Mouse (Mus musculus): Measurements from ENCODE around the gene Abcc5. TPM values are rescaled to one million over a fixed set of nuclear protein-coding genes. Genes with fewer than 3 reads are reported as not detected.
A peak's percentile ranks its signal among the peaks of the same experiment; 100 is the strongest.

Abcc5 gene
- polyA plus RNA-seq, 1 experiment from 2014 or later, result 65.8 TPM

DNA sequence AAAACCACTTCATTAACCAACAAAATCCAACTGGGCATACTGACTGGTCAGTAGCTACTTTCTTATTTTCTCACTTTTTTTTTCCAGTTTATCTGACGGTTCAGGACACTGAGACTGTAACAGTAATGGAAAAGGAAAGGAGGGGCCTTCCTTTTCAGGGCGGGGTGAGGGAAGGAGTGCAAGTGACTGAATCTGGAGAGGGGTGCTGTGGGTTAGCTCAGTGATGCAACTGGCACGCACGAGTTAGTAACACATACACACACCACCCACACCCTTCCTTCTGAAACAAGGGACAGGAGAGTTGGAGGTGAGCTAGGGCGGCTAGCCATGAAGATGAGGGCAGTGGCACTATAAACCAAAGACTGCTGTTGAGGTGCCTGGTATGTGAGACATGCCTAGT lies 102.3 kb downstream of the Abcc5 start:
- Histone ChIP-seq H3K36me3 (peaks cover 6% of the 10 kb centered on the region; the same call in 1 of the 2 replicates), H3K27me3 (ENCODE audit: insufficient read depth, poor library complexity, severe bottlenecking) (no peaks in the 10 kb centered on the region), H3K4me3 (no peak overlapping the region), H3K27ac (no peak overlapping the region), H3K9me3 (no peaks in the 10 kb centered on the region), H3K4me1 (replicated peaks) (no peaks in the 10 kb centered on the region)
- 80% methylated on average over 5 of the region's 5 CpGs for WGBS
- DNase-seq (ENCODE audit: low spot score), result no peak

- 85% methylated on average over 4 of the region's 4 CpGs for WGBS
- Histone ChIP-seq H3K27ac (no peak overlapping the region), H3K4me1 (replicated peaks) (no peaks in the 10 kb centered on the region), H3K9me3 (no peaks in the 10 kb centered on the region), H3K27me3 (ENCODE audit: insufficient read depth, poor library complexity, severe bottlenecking) (no peaks in the 10 kb centered on the region), H3K36me3 (no peaks in the 10 kb centered on the region), H3K4me3 (no peak overlapping the region)
- DNase-seq (ENCODE audit: low spot score), result no peak
These were observed 103.9 kb downstream of the Abcc5 start for GRCm38 (mm10) chr16:20322274-20322673.

DNA sequence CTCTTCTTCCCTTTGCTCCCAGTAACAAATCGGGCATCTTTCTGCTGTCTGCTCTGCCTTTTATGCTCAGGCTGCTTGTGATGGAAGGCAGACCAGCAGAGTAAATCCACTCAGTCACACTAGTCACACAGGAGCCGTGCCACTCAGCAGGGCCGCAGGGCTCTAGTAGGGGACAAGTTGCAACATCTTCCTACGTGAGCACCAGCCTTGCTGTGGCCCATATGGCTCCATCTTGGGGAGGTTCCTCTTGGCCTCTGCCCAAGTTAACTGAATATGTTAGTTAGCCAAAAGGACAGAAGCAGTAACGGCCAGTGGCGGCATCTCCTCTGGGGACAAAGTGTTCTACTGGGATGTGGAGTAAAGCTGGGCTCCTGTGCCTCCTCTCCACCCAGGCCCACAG lies 109.4 kb downstream of the Abcc5 start:
- no peaks in the 10 kb centered on the region for H3K9me3 ChIP-seq
- no peak for DNase-seq (ENCODE audit: low spot score)
- no peak overlapping the region for H3K27ac ChIP-seq
- H3K36me3 ChIP-seq, result no peaks in the 10 kb centered on the region
- H3K27me3 ChIP-seq (ENCODE audit: insufficient read depth, poor library complexity, severe bottlenecking), result no peaks in the 10 kb centered on the region
- H3K4me1 ChIP-seq (replicated peaks), result no peaks in the 10 kb centered on the region; the same call in 1 of the 2 replicates
- no peak overlapping the region for H3K4me3 ChIP-seq
- 90% methylated on average over 6 of the region's 6 CpGs for WGBS

DNA sequence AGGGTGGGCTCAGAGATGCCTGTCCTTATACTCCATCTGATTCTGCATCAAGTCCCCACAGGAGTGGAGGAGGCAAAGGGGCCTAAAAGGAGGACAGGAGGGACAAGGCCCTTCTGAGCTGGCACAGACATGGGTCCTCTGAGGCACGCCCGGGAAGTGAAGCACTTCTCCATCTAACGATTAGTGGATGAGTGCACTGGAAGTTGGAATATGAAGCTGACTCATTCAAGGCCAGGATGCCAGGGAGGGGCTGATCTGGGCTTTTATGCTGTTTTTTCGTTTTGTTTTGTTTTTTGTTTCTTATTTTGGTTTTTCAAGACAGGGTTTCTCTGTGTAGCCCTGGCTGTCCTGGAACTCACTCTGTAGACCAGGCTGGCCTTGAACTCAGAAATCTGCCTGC lies 110.9 kb downstream of the Abcc5 start:
- Histone ChIP-seq H3K27ac (no peak overlapping the region), H3K4me1 (replicated peaks) (no peaks in the 10 kb centered on the region; the same call in 1 of the 2 replicates), H3K36me3 (no peaks in the 10 kb centered on the region), H3K4me3 (no peak overlapping the region), H3K9me3 (no peaks in the 10 kb centered on the region), H3K27me3 (ENCODE audit: insufficient read depth, poor library complexity, severe bottlenecking) (no peaks in the 10 kb centered on the region)
- 89% methylated on average over 4 of the region's 4 CpGs for WGBS
- no peak for DNase-seq (ENCODE audit: low spot score)

- no peak for DNase-seq (ENCODE audit: low spot score)
- no peak overlapping the region for H3K27ac ChIP-seq
- H3K4me1 ChIP-seq (replicated peaks), result no peaks in the 10 kb centered on the region; the same call in 1 of the 2 replicates
- WGBS, result 76% methylated on average over 14 of the region's 14 CpGs
- H3K36me3 ChIP-seq, result no peaks in the 10 kb centered on the region
- no peak overlapping the region for H3K4me3 ChIP-seq
- H3K9me3 ChIP-seq, result no peaks in the 10 kb centered on the region
- no peaks in the 10 kb centered on the region for H3K27me3 ChIP-seq (ENCODE audit: insufficient read depth, poor library complexity, severe bottlenecking)
These were observed 113.9 kb downstream of the Abcc5 start for GRCm38 (mm10) chr16:20312272-20312671.

DNA sequence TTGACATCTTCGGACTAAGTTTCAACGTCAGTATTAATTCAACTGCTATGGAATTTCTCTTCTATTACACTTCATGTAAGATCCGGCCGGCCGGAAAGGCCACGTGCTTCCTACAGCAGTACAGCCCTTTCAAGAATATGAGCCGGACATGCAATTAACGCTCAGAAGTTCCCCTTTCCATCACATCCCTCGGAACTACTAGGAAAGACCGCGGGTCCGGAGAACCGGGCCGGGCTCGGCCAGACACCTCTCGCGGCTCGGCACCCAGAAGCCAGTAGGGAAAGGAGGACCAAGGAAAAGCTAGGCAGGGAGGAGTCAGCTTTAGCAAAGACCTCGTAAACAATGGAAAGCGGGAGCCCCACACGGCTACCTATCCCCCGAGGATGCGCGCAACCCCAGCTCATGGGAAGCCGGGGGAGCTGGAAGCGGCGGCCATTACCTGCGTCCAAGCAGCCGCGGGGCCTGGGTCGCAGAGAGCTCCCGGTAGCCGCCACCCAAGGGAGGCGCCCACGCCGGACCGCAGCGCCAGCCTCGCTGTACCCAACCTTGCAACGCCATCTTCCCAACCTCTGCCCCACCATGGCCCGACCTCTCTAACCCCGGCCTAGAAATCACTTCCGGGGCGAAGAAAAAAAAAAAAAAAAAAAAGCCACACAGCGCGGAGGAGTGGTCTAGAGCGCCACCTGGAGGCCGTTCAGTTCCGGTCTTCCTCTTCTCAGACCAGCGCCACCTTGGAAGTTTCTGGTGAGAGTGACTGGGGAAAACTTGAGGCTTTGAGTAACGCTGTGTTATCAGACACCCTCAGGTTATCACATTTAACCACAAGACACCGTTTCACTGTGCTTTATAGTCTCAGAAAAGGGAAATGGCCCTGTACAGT lies 124.2 kb downstream of the Abcc5 start, which contains the start of gene Parl:
Gene Parl, minus strand, starts transcription at position 618 of the 880 bp plus-strand sequence.
- Histone ChIP-seq H3K4me3 (peak within 1 kb of the TSS; percentile 89), H3K36me3 (peaks cover 19% of the 10 kb centered on the region), H3K4me1 (replicated peaks) (peaks cover 19% of the 10 kb centered on the region), H3K27ac (peak within 1 kb of the TSS; percentile 95), H3K27me3 (ENCODE audit: insufficient read depth, poor library complexity, severe bottlenecking) (no peaks in the 10 kb centered on the region), H3K9me3 (no peaks in the 10 kb centered on the region)
- peak; percentile 88 for DNase-seq (ENCODE audit: low spot score)
- under 1% methylated on average over 52 of the region's 52 CpGs for WGBS

- DNase-seq (ENCODE audit: low spot score), result no peak
- no peaks in the 10 kb centered on the region for H3K9me3 ChIP-seq
- WGBS, result 93% methylated on average over 2 of the region's 2 CpGs
- H3K27me3 ChIP-seq (ENCODE audit: insufficient read depth, poor library complexity, severe bottlenecking), result no peaks in the 10 kb centered on the region
- H3K36me3 ChIP-seq, result peaks cover 38% of the 10 kb centered on the region
- peaks cover 19% of the 10 kb centered on the region for H3K4me1 ChIP-seq (replicated peaks)
- H3K4me3 ChIP-seq, result peak overlapping the region; percentile 89; the same call in 1 of the 2 replicates
- H3K27ac ChIP-seq, result no peak overlapping the region
These were observed 126.1 kb downstream of the Abcc5 start for GRCm38 (mm10) chr16:20300076-20300475.

Other genes with a start within 250 kb of the Abcc5 start
- 1.2 TPM in 2 replicates for gene Map6d1, start 185.0 kb downstream of the Abcc5 start, polyA plus RNA-seq (2016; fragmentation: Nextera tagmentation; extraction: Ambion mirVana)
- gene Parl, start 124.0 kb downstream of the Abcc5 start, polyA plus RNA-seq (2016; fragmentation: Nextera tagmentation; extraction: Ambion mirVana), result 118 and 133 TPM in 2 replicates
- not detected in 2 replicates for gene Cyp2ab1, start 101.0 kb downstream of the Abcc5 start, polyA plus RNA-seq (2016; fragmentation: Nextera tagmentation; extraction: Ambion mirVana)
- gene Eif2b5, start 72.4 kb upstream of the Abcc5 start, polyA plus RNA-seq (2016; fragmentation: Nextera tagmentation; extraction: Ambion mirVana), result 150 and 153 TPM in 2 replicates
- 32.6 and 51.1 TPM in 2 replicates for gene Dvl3, start 90.6 kb upstream of the Abcc5 start, polyA plus RNA-seq (2016; fragmentation: Nextera tagmentation; extraction: Ambion mirVana)
- 705 and 825 TPM in 2 replicates for gene Ap2m1, start 109.1 kb upstream of the Abcc5 start, polyA plus RNA-seq (2016; fragmentation: Nextera tagmentation; extraction: Ambion mirVana)
- 59.4 and 65.2 TPM in 2 replicates for gene Abcf3, start 122.2 kb upstream of the Abcc5 start, polyA plus RNA-seq (2016; fragmentation: Nextera tagmentation; extraction: Ambion mirVana)
- 2.9 and 4.0 TPM in 2 replicates for gene Vwa5b2, start 163.1 kb upstream of the Abcc5 start, polyA plus RNA-seq (2016; fragmentation: Nextera tagmentation; extraction: Ambion mirVana)
- 33.4 and 38.8 TPM in 2 replicates for gene Eef1akmt4, start 185.2 kb upstream of the Abcc5 start, polyA plus RNA-seq (2016; fragmentation: Nextera tagmentation; extraction: Ambion mirVana)
- gene Gm49333, start 185.2 kb upstream of the Abcc5 start, polyA plus RNA-seq (2016; fragmentation: Nextera tagmentation; extraction: Ambion mirVana), result 0.18 TPM in 1 of 2 replicates, not detected in the other
- 59.2 and 61.3 TPM in 2 replicates for gene Alg3, start 185.3 kb upstream of the Abcc5 start, polyA plus RNA-seq (2016; fragmentation: Nextera tagmentation; extraction: Ambion mirVana)
- 2.6 and 4.2 TPM in 2 replicates for gene Camk2n2, start 194.9 kb upstream of the Abcc5 start, polyA plus RNA-seq (2016; fragmentation: Nextera tagmentation; extraction: Ambion mirVana)
- gene Ece2, start 203.4 kb upstream of the Abcc5 start, polyA plus RNA-seq (2016; fragmentation: Nextera tagmentation; extraction: Ambion mirVana), result 4.2 TPM in 2 replicates
- 466 and 503 TPM in 2 replicates for gene Psmd2, start 225.3 kb upstream of the Abcc5 start, polyA plus RNA-seq (2016; fragmentation: Nextera tagmentation; extraction: Ambion mirVana)
- gene Eif4g1, start 241.9 kb upstream of the Abcc5 start, polyA plus RNA-seq (2016; fragmentation: Nextera tagmentation; extraction: Ambion mirVana), result 181 and 224 TPM in 2 replicates

Data from hindbrain, embryonic 10.5 days (tissue).